Mouse (Mus musculus) right cerebral cortex, adult 2 months (tissue): ENCODE results near the gene Hpse.
A peak's percentile ranks its signal among the peaks of the same experiment; 100 is the strongest.

Experiments
- DNase-seq, 2 experiments: peaks; one replicate each; pipeline ENCODE4 v3.0.0; 2021 to 2022; ENCODE audit warnings: low spot score in 2 of 2

The Hpse gene

GRCm38 (mm10) chr5:100642316-100642715, 77.2 kb downstream of the Hpse start:
- no peak for DNase-seq

- DNase-seq = no peak
Measured at GRCm38 (mm10) chr5:100638483-100638882, 81.0 kb downstream of the Hpse start.

GRCm38 (mm10) chr5:100636794-100637544, 82.5 kb downstream of the Hpse start:
- DNase-seq = peak in 1 of 2 experiments; percentile 16

GRCm38 (mm10) chr5:100635908-100636307, 83.6 kb downstream of the Hpse start:
- no peak for DNase-seq

- DNase-seq = no peak
Measured at GRCm38 (mm10) chr5:100634885-100635478, 84.5 kb downstream of the Hpse start.

- no peak for DNase-seq
Measured at GRCm38 (mm10) chr5:100632540-100633129, 86.9 kb downstream of the Hpse start.
